Mouse (Mus musculus): Measurements from ENCODE around the gene Ddx41. TPM values are rescaled to one million over a fixed set of nuclear protein-coding genes. Genes with fewer than 3 reads are reported as not detected.

Gene Ddx41
- polyA plus RNA-seq, 1 experiment from 2014 or later = 73.8 TPM

DNA sequence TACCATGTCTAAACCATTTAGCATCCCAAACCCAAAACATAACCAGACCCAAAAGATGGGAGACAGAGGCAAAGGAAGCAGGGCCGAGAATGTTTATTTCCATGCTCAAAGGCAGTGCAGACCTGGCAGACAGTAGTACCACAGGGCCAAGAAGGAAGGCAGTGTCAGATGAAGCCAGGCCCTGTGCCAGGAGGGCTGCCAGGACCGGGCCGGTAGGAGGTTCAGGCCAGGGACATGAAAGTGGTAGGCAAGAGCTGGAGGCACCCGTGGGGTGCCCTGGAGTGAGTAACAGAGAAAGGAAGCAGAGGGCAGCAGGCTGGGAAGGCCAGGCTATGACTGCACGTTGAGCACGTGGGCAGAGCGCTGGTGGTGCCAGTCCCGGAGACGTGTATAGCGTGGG, 29.8 kb downstream of the Ddx41 start:
- peaks cover 16% of the 10 kb centered on the region for H3K36me3 ChIP-seq (ENCODE audit: control insufficient read depth, insufficient read depth, low read length)
- WGBS = 95% methylated on average over 10 of the region's 10 CpGs
- no peaks in the 10 kb centered on the region for H3K27me3 ChIP-seq (ENCODE audit: control insufficient read depth, insufficient read depth, low read length)
- no peak overlapping the region for H3K4me3 ChIP-seq (ENCODE audit: low read depth, low read length)
- no peak overlapping the region for H3K27ac ChIP-seq (ENCODE audit: low read depth, low read length)
- no peak for DNase-seq (ENCODE audit: low spot score, missing footprints)
- H3K4me2 ChIP-seq = no peak overlapping the region
- H3K9ac ChIP-seq (ENCODE audit: low read length) = no peak overlapping the region
- H3K4me1 ChIP-seq (ENCODE audit: control insufficient read depth, insufficient read depth, low read length) = peaks cover 15% of the 10 kb centered on the region
- no peak for ATAC-seq (ENCODE audit: low FRiP score)
- H3K9me3 ChIP-seq (ENCODE audit: control insufficient read depth, low read length) = no peaks in the 10 kb centered on the region

DNA sequence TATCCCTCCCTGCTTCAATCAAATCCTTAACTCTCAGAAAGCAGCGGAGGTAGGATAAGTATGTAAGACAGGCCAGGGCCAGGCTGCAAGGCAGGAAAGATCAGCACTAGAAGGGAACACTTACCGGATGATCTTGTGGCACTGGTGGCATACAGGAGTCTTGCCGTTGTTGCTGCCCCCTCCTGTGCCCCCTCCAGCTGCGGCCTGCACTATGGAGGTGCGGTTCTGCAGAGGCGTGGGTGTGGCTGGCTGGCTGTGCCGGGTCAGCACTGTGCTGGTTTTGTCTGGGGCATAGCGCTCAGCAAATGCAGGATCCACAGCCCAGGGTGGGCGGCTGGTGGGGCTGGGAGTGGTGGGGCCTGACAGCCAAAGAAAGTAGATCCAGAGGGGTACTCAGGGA, 30.6 kb downstream of the Ddx41 start:
- WGBS = 94% methylated on average over 9 of the region's 9 CpGs
- DNase-seq (ENCODE audit: low spot score, missing footprints) (no peak), ATAC-seq (ENCODE audit: low FRiP score) (no peak)
- H3K9ac ChIP-seq (ENCODE audit: low read length) = no peak overlapping the region
- H3K27me3 ChIP-seq (ENCODE audit: control insufficient read depth, insufficient read depth, low read length) = no peaks in the 10 kb centered on the region
- H3K27ac ChIP-seq (ENCODE audit: low read depth, low read length) = no peak overlapping the region
- H3K4me1 ChIP-seq (ENCODE audit: control insufficient read depth, insufficient read depth, low read length) = peaks cover 6% of the 10 kb centered on the region
- no peaks in the 10 kb centered on the region for H3K9me3 ChIP-seq (ENCODE audit: control insufficient read depth, low read length)
- peaks cover 16% of the 10 kb centered on the region for H3K36me3 ChIP-seq (ENCODE audit: control insufficient read depth, insufficient read depth, low read length)
- H3K4me2 ChIP-seq = no peak overlapping the region
- H3K4me3 ChIP-seq (ENCODE audit: low read depth, low read length) = no peak overlapping the region

DNA sequence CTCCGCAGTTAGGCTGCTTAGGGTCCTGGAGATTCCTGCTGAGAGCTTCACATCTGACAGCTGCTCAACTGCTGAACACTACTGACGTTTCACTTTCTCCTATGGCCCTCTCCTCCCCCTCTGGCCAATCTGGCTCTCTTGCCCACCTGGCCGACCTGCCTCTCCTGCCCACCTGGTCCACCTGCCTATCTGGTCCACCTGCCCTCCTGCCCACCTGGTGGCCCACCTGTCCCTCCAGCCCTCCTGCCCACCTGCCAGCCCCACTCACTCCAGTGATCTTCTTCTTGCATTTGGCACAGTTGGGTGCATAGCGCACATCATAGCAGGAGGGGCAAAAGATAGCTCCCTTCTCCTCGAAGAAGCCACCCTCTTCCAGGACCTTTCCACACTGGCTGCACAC, 32.1 kb downstream of the Ddx41 start:
- H3K9me3 ChIP-seq (ENCODE audit: control insufficient read depth, low read length) = no peaks in the 10 kb centered on the region
- 89% methylated on average over 5 of the region's 5 CpGs for WGBS
- H3K36me3 ChIP-seq (ENCODE audit: control insufficient read depth, insufficient read depth, low read length) = peaks cover 16% of the 10 kb centered on the region

DNA sequence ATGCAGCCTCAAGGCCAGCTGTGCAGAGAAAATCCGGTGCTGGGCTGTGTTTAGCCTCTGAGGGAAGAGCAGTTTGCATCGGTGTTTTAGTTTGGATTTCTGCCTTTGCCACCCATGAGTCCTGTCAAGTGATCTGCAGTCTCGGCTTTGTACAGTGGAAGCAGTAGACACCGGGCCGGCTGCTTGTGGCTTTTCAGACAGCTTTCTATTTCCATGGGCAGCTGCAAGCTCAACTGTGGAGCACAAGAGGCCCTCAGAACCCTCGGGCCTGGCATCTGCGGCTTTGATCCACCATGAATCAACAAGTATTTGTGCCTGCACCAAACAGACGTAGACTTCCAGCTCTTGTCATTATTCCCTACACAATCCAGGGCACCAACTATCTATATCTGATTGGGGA, 34.1 kb downstream of the Ddx41 start:
- ATAC-seq (ENCODE audit: low FRiP score) (no peak), DNase-seq (ENCODE audit: low spot score, missing footprints) (no peak)
- WGBS = 91% methylated on average over 8 of the region's 8 CpGs
- Histone ChIP-seq H3K9me3 (ENCODE audit: control insufficient read depth, low read length) (no peaks in the 10 kb centered on the region), H3K9ac (ENCODE audit: low read length) (no peak overlapping the region), H3K4me2 (no peak overlapping the region), H3K27ac (ENCODE audit: low read depth, low read length) (no peak overlapping the region), H3K4me3 (ENCODE audit: low read depth, low read length) (no peak overlapping the region), H3K4me1 (ENCODE audit: control insufficient read depth, insufficient read depth, low read length) (no peaks in the 10 kb centered on the region), H3K36me3 (ENCODE audit: control insufficient read depth, insufficient read depth, low read length) (peaks cover 20% of the 10 kb centered on the region), H3K27me3 (ENCODE audit: control insufficient read depth, insufficient read depth, low read length) (no peaks in the 10 kb centered on the region)

More for the DNA sequence above, 32.1 kb downstream of the Ddx41 start:
- no peak overlapping the region for H3K27ac ChIP-seq (ENCODE audit: low read depth, low read length)
- no peak for DNase-seq (ENCODE audit: low spot score, missing footprints)
- no peak overlapping the region for H3K4me2 ChIP-seq
- H3K27me3 ChIP-seq (ENCODE audit: control insufficient read depth, insufficient read depth, low read length) = no peaks in the 10 kb centered on the region
- no peak overlapping the region for H3K9ac ChIP-seq (ENCODE audit: low read length)
- no peaks in the 10 kb centered on the region for H3K4me1 ChIP-seq (ENCODE audit: control insufficient read depth, insufficient read depth, low read length)
- ATAC-seq (ENCODE audit: low FRiP score) = no peak
- H3K4me3 ChIP-seq (ENCODE audit: low read depth, low read length) = no peak overlapping the region

DNA sequence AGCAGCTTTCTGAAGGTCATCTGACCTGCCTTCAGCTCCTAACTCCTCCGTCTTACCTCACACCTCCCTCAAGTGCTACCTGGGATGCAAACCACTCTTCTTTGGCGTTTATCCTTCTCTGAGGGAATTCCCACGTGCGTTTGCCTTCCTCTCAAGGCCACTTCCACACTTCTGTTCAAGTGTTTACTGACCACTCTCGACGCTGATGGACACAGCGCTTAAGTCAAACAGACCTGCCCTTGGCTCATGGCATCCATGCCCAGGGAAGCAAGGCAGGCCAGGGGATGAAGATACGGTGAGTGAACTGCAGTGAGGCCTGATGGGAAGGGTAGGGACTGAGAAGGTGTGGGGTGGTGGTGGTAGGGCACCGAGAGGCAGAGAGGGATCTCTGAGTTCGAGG, 35.9 kb downstream of the Ddx41 start:
- H3K27ac ChIP-seq (ENCODE audit: low read depth, low read length) = no peak overlapping the region
- ATAC-seq (ENCODE audit: low FRiP score) (no peak), DNase-seq (ENCODE audit: low spot score, missing footprints) (no peak)
- H3K4me1 ChIP-seq (ENCODE audit: control insufficient read depth, insufficient read depth, low read length) = peaks cover 9% of the 10 kb centered on the region
- no peaks in the 10 kb centered on the region for H3K9me3 ChIP-seq (ENCODE audit: control insufficient read depth, low read length)
- peaks cover 16% of the 10 kb centered on the region for H3K36me3 ChIP-seq (ENCODE audit: control insufficient read depth, insufficient read depth, low read length)
- H3K27me3 ChIP-seq (ENCODE audit: control insufficient read depth, insufficient read depth, low read length) = no peaks in the 10 kb centered on the region
- 87% methylated on average over 10 of the region's 10 CpGs for WGBS
- H3K4me2 ChIP-seq = no peak overlapping the region
- H3K9ac ChIP-seq (ENCODE audit: low read length) = no peak overlapping the region
- no peak overlapping the region for H3K4me3 ChIP-seq (ENCODE audit: low read depth, low read length)

DNA sequence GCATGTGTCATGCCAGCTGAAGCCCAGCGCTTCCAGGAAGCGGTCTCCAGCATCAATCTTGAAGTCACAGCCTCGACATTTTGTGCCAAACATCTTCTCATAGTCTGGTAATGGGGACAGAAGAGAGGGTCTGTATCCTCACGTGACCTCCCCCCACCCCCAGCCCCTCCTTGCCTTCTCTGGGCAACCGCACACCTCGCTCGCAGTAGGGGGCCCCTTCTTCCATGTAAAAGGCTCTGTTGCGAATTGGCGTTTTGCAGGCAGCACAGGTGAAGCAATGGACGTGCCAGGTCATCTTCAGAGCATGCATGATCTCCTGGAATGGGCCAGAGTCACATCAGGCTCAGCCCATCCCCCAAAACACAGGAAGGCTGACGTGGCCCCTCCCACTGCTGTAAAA, 37.6 kb downstream of the Ddx41 start:
- 55% methylated on average over 11 of the region's 11 CpGs for WGBS
- ATAC-seq (ENCODE audit: low FRiP score) = no peak
- Histone ChIP-seq H3K27ac (ENCODE audit: low read depth, low read length) (no peak overlapping the region), H3K36me3 (ENCODE audit: control insufficient read depth, insufficient read depth, low read length) (peaks cover 11% of the 10 kb centered on the region), H3K4me3 (ENCODE audit: low read depth, low read length) (no peak overlapping the region), H3K4me1 (ENCODE audit: control insufficient read depth, insufficient read depth, low read length) (peaks cover 19% of the 10 kb centered on the region), H3K9me3 (ENCODE audit: control insufficient read depth, low read length) (no peaks in the 10 kb centered on the region), H3K4me2 (no peak overlapping the region), H3K27me3 (ENCODE audit: control insufficient read depth, insufficient read depth, low read length) (no peaks in the 10 kb centered on the region), H3K9ac (ENCODE audit: low read length) (no peak overlapping the region)
- no peak for DNase-seq (ENCODE audit: low spot score, missing footprints)

DNA sequence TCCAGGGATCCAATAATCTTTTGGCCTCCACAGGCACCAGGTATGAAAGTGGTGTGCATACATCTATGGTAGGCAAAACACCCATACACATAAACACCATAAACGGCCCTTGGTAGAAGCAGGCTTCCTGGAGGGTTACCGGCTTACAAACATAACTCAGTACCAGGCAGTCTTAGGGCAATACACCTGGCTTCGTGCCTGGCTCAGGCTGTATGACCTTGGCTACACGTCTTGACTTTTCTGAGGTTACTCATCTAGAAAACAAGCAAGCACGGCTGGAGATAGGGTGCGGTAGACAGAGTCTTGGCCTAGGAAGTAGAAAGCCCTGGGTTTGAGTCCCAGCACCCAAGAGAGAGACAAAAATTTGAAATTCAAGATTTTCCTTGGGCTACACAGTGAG, 39.8 kb downstream of the Ddx41 start:
- no peak for DNase-seq (ENCODE audit: low spot score, missing footprints)

DNA sequence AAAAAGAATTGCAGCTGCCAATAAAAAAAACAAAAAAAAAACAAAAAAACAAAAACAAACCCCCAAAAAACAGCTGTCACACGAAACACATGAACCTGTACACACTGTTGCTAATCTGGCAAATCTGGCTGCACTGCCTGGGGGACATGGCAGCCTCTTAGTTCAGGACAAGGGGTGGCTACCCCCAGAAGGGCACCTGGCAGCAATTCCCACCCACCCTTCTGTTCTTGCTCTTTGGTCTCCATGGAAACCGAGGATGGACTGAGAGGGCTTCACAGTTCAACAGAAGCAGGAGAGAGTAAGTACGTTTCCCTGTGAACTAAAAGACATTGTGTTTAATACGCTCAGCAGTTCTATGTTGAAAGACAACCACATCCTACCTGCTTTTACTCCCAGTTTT, 40.8 kb downstream of the Ddx41 start:
- H3K36me3 ChIP-seq (ENCODE audit: control insufficient read depth, insufficient read depth, low read length) = peaks cover 9% of the 10 kb centered on the region
- DNase-seq (ENCODE audit: low spot score, missing footprints) = no peak
- H3K4me1 ChIP-seq (ENCODE audit: control insufficient read depth, insufficient read depth, low read length) = peaks cover 19% of the 10 kb centered on the region
- 17% methylated on average over 4 of the region's 4 CpGs for WGBS
- H3K27me3 ChIP-seq (ENCODE audit: control insufficient read depth, insufficient read depth, low read length) = no peaks in the 10 kb centered on the region
- H3K4me3 ChIP-seq (ENCODE audit: low read depth, low read length) = no peak overlapping the region
- ATAC-seq (ENCODE audit: low FRiP score) = no peak
- H3K4me2 ChIP-seq = no peak overlapping the region
- no peak overlapping the region for H3K27ac ChIP-seq (ENCODE audit: low read depth, low read length)
- no peaks in the 10 kb centered on the region for H3K9me3 ChIP-seq (ENCODE audit: control insufficient read depth, low read length)
- 0 out of 2 replicates have a peak overlapping the region, but pooled peaks have one; percentile 10 for H3K9ac ChIP-seq (ENCODE audit: low read length)

More for the DNA sequence above, 39.8 kb downstream of the Ddx41 start:
- Histone ChIP-seq H3K9ac (ENCODE audit: low read length) (no peak overlapping the region), H3K27me3 (ENCODE audit: control insufficient read depth, insufficient read depth, low read length) (no peaks in the 10 kb centered on the region), H3K4me2 (no peak overlapping the region), H3K9me3 (ENCODE audit: control insufficient read depth, low read length) (no peaks in the 10 kb centered on the region), H3K27ac (ENCODE audit: low read depth, low read length) (no peak overlapping the region), H3K4me3 (ENCODE audit: low read depth, low read length) (no peak overlapping the region), H3K36me3 (ENCODE audit: control insufficient read depth, insufficient read depth, low read length) (peaks cover 9% of the 10 kb centered on the region), H3K4me1 (ENCODE audit: control insufficient read depth, insufficient read depth, low read length) (peaks cover 19% of the 10 kb centered on the region)
- ATAC-seq (ENCODE audit: low FRiP score) = no peak
- 88% methylated on average over 6 of the region's 6 CpGs for WGBS

DNA sequence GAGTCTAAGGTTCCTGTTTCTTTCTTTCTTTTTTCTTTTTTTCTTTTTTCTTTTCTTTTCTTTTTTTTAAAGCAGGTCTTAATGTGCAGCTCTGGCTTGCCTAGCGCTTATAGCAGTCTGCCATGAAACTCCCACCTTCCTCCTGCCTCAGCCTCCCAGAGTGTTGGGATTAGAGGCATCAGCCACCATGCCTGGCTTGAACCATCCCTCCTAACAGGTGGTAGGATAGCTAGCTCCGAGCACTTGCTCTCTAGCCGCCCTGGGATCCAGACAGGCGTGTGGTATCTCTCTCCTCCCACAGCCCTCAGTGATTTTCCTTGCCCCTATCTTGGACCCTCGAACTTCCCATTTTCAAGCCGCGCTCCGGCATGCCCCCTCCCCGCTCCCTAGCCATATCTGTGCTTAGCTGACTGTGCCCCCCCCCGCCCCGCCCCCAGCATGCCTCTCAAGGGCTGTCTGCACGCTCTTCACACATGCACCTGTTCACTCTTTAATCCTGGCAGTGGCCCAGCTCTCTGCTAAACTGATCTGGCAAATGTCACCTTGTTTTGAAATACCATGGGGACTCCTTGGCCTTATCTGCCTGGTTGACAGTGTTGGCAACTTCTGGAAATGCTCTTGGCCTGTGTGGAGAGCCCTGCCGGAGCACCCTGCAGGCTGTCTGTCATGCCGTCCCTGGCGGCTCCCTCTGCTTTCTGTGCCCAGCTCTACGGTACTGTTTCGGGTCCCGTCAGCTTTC, 41.4 kb downstream of the Ddx41 start:
- DNase-seq (ENCODE audit: low spot score, missing footprints) = peak; percentile 81
- 0 out of 2 replicates have a peak, but pooled peaks have one; percentile 16 for ATAC-seq (ENCODE audit: low FRiP score)
- Histone ChIP-seq H3K27me3 (ENCODE audit: control insufficient read depth, insufficient read depth, low read length) (no peaks in the 10 kb centered on the region), H3K9ac (ENCODE audit: low read length) (peak overlapping the region; percentile 35; the same call in 1 of the 2 replicates), H3K27ac (ENCODE audit: low read depth, low read length) (no peak overlapping the region), H3K36me3 (ENCODE audit: control insufficient read depth, insufficient read depth, low read length) (peaks cover 9% of the 10 kb centered on the region), H3K4me1 (ENCODE audit: control insufficient read depth, insufficient read depth, low read length) (peaks cover 19% of the 10 kb centered on the region), H3K4me2 (no peak overlapping the region), H3K9me3 (ENCODE audit: control insufficient read depth, low read length) (no peaks in the 10 kb centered on the region), H3K4me3 (ENCODE audit: low read depth, low read length) (no peak overlapping the region)
- 20% methylated on average over 18 of the region's 18 CpGs for WGBS

Measured in midbrain, embryonic 11.5 days (tissue).